Mouse (Mus musculus): ENCODE measurements around the gene Gm45208. TPM values are rescaled to one million over a fixed set of nuclear protein-coding genes. Genes with fewer than 3 reads are reported as not detected.

Gm45208 gene
- polyA plus RNA-seq (2014; fragmentation: Illumina TruSeq; extraction: RNeasy Lipid Tissue Mini Kit (QIAGEN cat#74804); ENCODE audit: low read depth, low replicate concordance) = not detected

GRCm38 (mm10) chrX:7721514-7722281 is at the start of gene Gm45208:
TSS of gene Gm45208 (plus strand) at chrX:7722245.

DNA sequence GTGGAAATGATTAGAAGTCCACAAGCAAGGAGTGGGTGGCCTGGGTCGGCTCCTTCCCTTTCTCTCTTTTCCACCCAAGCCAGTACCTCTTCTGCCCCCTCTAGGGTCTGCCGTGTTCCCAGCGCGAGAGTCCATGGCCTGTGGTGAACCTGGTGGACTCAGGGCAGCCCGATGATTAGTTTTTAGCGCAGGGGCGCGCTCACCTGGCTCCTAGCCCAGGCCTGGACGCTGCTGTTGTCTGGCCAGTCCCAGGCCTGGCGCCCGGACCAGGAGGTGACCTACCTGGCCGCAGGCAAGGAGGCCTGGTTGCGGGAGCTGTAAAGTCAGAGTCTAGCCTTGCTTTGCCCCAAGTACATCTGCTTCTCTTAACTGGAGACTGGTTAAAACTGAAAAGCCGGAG is 41.2 kb upstream of the Gm45208 start, which contains the start of gene Magix:
Gene Magix, minus strand, starts transcription at position 388 of the 400 bp plus-strand sequence.

GRCm38 (mm10) chrX:7696954-7697381 is 25.1 kb upstream of the Gm45208 start, which contains the start of gene Gpkow:
TSS of gene Gpkow (plus strand) at chrX:7697131.

GRCm38 (mm10) chrX:7714135-7714899 is 7.7 kb upstream of the Gm45208 start, which contains the start of gene Wdr45:
TSS of gene Wdr45 (plus strand) at chrX:7714333.

GRCm38 (mm10) chrX:7728215-7728921 is 6.3 kb downstream of the Gm45208 start, which contains the start of gene Praf2:
TSS of gene Praf2 (plus strand) at chrX:7728439.

DNA sequence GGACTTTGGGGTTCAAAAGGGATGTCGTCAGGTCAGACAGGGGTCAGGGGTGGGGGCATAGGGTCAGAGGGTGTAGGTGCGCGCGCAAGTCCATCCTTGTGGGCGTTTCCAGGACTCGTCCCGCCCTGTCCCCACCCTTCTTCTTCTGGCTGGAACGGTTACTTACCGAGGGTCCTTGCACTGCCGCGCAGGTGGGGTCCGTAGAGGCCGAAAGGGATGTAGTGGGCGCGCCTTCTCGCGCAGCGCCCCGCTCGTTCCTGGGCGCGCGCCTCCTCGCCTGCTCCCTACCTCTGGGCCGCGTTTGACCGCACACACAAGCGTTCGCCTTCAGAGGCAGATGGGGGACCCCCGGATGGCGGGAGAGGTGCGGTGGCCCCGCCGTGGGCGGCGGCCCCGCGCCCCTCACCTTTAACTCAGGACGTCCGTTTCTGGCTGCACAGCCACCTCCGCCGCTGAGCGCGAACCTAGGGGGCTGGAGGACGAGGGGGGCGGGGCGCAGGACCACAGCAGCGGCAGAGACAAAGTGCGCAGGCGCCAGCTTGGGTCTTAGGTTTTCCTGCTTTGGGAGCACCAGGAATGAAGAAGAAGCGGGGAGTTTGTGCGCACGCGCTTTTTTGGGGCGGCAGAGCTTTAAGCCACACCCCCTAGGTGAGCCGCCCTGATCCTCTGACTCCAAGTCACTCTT is 28.5 kb downstream of the Gm45208 start, which contains the start of gene Ccdc120:
Gene Ccdc120, minus strand, starts transcription at position 474 of the 685 bp plus-strand sequence.

GRCm38 (mm10) chrX:7762137-7762920 is 40.3 kb downstream of the Gm45208 start, which contains the start of gene Tfe3:
TSS of gene Tfe3 (plus strand) at chrX:7762560.

Other genes with a start within 250 kb of the Gm45208 start
- gene Foxp3, start 148.6 kb upstream of the Gm45208 start, polyA plus RNA-seq (2014; fragmentation: Illumina TruSeq; extraction: RNeasy Lipid Tissue Mini Kit (QIAGEN cat#74804); ENCODE audit: low read depth, low replicate concordance) = not detected
- gene Ppp1r3f, start 148.0 kb upstream of the Gm45208 start, polyA plus RNA-seq (2014; fragmentation: Illumina TruSeq; extraction: RNeasy Lipid Tissue Mini Kit (QIAGEN cat#74804); ENCODE audit: low read depth, low replicate concordance) = 0.12 TPM
- gene Ccdc22, start 116.7 kb upstream of the Gm45208 start, polyA plus RNA-seq (2014; fragmentation: Illumina TruSeq; extraction: RNeasy Lipid Tissue Mini Kit (QIAGEN cat#74804); ENCODE audit: low read depth, low replicate concordance) = 3.6 TPM
- not detected for gene Cacna1f, start 115.2 kb upstream of the Gm45208 start, polyA plus RNA-seq (2014; fragmentation: Illumina TruSeq; extraction: RNeasy Lipid Tissue Mini Kit (QIAGEN cat#74804); ENCODE audit: low read depth, low replicate concordance)
- gene Syp, start 83.8 kb upstream of the Gm45208 start, polyA plus RNA-seq (2014; fragmentation: Illumina TruSeq; extraction: RNeasy Lipid Tissue Mini Kit (QIAGEN cat#74804); ENCODE audit: low read depth, low replicate concordance) = 2.7 TPM
- 2.5 TPM for gene Prickle3, start 65.0 kb upstream of the Gm45208 start, polyA plus RNA-seq (2014; fragmentation: Illumina TruSeq; extraction: RNeasy Lipid Tissue Mini Kit (QIAGEN cat#74804); ENCODE audit: low read depth, low replicate concordance)
- 24.5 TPM for gene Plp2, start 50.9 kb upstream of the Gm45208 start, polyA plus RNA-seq (2014; fragmentation: Illumina TruSeq; extraction: RNeasy Lipid Tissue Mini Kit (QIAGEN cat#74804); ENCODE audit: low read depth, low replicate concordance)
- 4.0 TPM for gene Magix, start 41.0 kb upstream of the Gm45208 start, polyA plus RNA-seq (2014; fragmentation: Illumina TruSeq; extraction: RNeasy Lipid Tissue Mini Kit (QIAGEN cat#74804); ENCODE audit: low read depth, low replicate concordance)
- 39.1 TPM for gene Gpkow, start 25.1 kb upstream of the Gm45208 start, polyA plus RNA-seq (2014; fragmentation: Illumina TruSeq; extraction: RNeasy Lipid Tissue Mini Kit (QIAGEN cat#74804); ENCODE audit: low read depth, low replicate concordance)
- 9.5 TPM for gene Wdr45, start 7.9 kb upstream of the Gm45208 start, polyA plus RNA-seq (2014; fragmentation: Illumina TruSeq; extraction: RNeasy Lipid Tissue Mini Kit (QIAGEN cat#74804); ENCODE audit: low read depth, low replicate concordance)
- gene Praf2, start 6.2 kb downstream of the Gm45208 start, polyA plus RNA-seq (2014; fragmentation: Illumina TruSeq; extraction: RNeasy Lipid Tissue Mini Kit (QIAGEN cat#74804); ENCODE audit: low read depth, low replicate concordance) = 13.1 TPM
- gene Ccdc120, start 28.7 kb downstream of the Gm45208 start, polyA plus RNA-seq (2014; fragmentation: Illumina TruSeq; extraction: RNeasy Lipid Tissue Mini Kit (QIAGEN cat#74804); ENCODE audit: low read depth, low replicate concordance) = 2.9 TPM
- gene Tfe3, start 40.3 kb downstream of the Gm45208 start, polyA plus RNA-seq (2014; fragmentation: Illumina TruSeq; extraction: RNeasy Lipid Tissue Mini Kit (QIAGEN cat#74804); ENCODE audit: low read depth, low replicate concordance) = 4.9 TPM
- gene Gripap1, start 67.5 kb downstream of the Gm45208 start, polyA plus RNA-seq (2014; fragmentation: Illumina TruSeq; extraction: RNeasy Lipid Tissue Mini Kit (QIAGEN cat#74804); ENCODE audit: low read depth, low replicate concordance) = 15.7 TPM
- gene Kcnd1, start 100.0 kb downstream of the Gm45208 start, polyA plus RNA-seq (2014; fragmentation: Illumina TruSeq; extraction: RNeasy Lipid Tissue Mini Kit (QIAGEN cat#74804); ENCODE audit: low read depth, low replicate concordance) = not detected
- gene Otud5, start 119.1 kb downstream of the Gm45208 start, polyA plus RNA-seq (2014; fragmentation: Illumina TruSeq; extraction: RNeasy Lipid Tissue Mini Kit (QIAGEN cat#74804); ENCODE audit: low read depth, low replicate concordance) = 22.2 TPM
- gene Pim2, start 156.0 kb downstream of the Gm45208 start, polyA plus RNA-seq (2014; fragmentation: Illumina TruSeq; extraction: RNeasy Lipid Tissue Mini Kit (QIAGEN cat#74804); ENCODE audit: low read depth, low replicate concordance) = 5.3 TPM
- 6.8 TPM for gene Slc35a2, start 161.8 kb downstream of the Gm45208 start, polyA plus RNA-seq (2014; fragmentation: Illumina TruSeq; extraction: RNeasy Lipid Tissue Mini Kit (QIAGEN cat#74804); ENCODE audit: low read depth, low replicate concordance)
- gene Pqbp1, start 177.0 kb downstream of the Gm45208 start, polyA plus RNA-seq (2014; fragmentation: Illumina TruSeq; extraction: RNeasy Lipid Tissue Mini Kit (QIAGEN cat#74804); ENCODE audit: low read depth, low replicate concordance) = 13.5 TPM
- gene Timm17b, start 177.1 kb downstream of the Gm45208 start, polyA plus RNA-seq (2014; fragmentation: Illumina TruSeq; extraction: RNeasy Lipid Tissue Mini Kit (QIAGEN cat#74804); ENCODE audit: low read depth, low replicate concordance) = 3.1 TPM
- gene Gm10491, start 185.6 kb downstream of the Gm45208 start, polyA plus RNA-seq (2014; fragmentation: Illumina TruSeq; extraction: RNeasy Lipid Tissue Mini Kit (QIAGEN cat#74804); ENCODE audit: low read depth, low replicate concordance) = not detected
- not detected for gene Gm10490, start 187.3 kb downstream of the Gm45208 start, polyA plus RNA-seq (2014; fragmentation: Illumina TruSeq; extraction: RNeasy Lipid Tissue Mini Kit (QIAGEN cat#74804); ENCODE audit: low read depth, low replicate concordance)
- not detected for gene Pcsk1n, start 197.6 kb downstream of the Gm45208 start, polyA plus RNA-seq (2014; fragmentation: Illumina TruSeq; extraction: RNeasy Lipid Tissue Mini Kit (QIAGEN cat#74804); ENCODE audit: low read depth, low replicate concordance)
- not detected for gene Eras, start 206.4 kb downstream of the Gm45208 start, polyA plus RNA-seq (2014; fragmentation: Illumina TruSeq; extraction: RNeasy Lipid Tissue Mini Kit (QIAGEN cat#74804); ENCODE audit: low read depth, low replicate concordance)
- 6.0 TPM for gene Hdac6, start 225.6 kb downstream of the Gm45208 start, polyA plus RNA-seq (2014; fragmentation: Illumina TruSeq; extraction: RNeasy Lipid Tissue Mini Kit (QIAGEN cat#74804); ENCODE audit: low read depth, low replicate concordance)